Mouse (Mus musculus) adrenal gland, adult 8-10 months (tissue): ENCODE measurements around the gene Olfr518. TPM values are rescaled to one million over a fixed set of nuclear protein-coding genes. Genes with fewer than 3 reads are reported as not detected.

Experiments used
- DNase-seq: peaks from one replicate; pipeline ENCODE4 v3.0.0; 2022
- total RNA-seq, 4 experiments: library from RNA; stranded (reverse); gene quantifications; 2 replicates each; pipeline ENCODE4 v1.2.4; 2022

Olfr518 gene
- total RNA-seq, result not detected

GRCm38 (mm10) chr7:108884906-108885305, at the start of gene Olfr518:
TSS of gene Olfr518 (minus strand) at chr7:108885006.
- no peak for DNase-seq

GRCm38 (mm10) chr7:108933794-108934731, 49.3 kb upstream of the Olfr518 start, which contains the start of gene Eif3f:
TSS of gene Eif3f (plus strand) at chr7:108934417.
- peak; percentile 94 for DNase-seq

- no peak for DNase-seq
These were observed 45.1 kb upstream of the Olfr518 start, which contains the start of gene Nlrp10 for GRCm38 (mm10) chr7:108929726-108930393. TSS of gene Nlrp10 (minus strand) at chr7:108930178.

- DNase-seq, result no peak
These were observed 43.7 kb upstream of the Olfr518 start for GRCm38 (mm10) chr7:108928280-108929188.

- DNase-seq, result no peak
These were observed 42.2 kb upstream of the Olfr518 start for GRCm38 (mm10) chr7:108927043-108927442.

GRCm38 (mm10) chr7:108903969-108904368, 19.2 kb upstream of the Olfr518 start:
- DNase-seq, result no peak

GRCm38 (mm10) chr7:108894320-108894719, 9.5 kb upstream of the Olfr518 start, which contains the start of gene Olfr519:
TSS of gene Olfr519 (minus strand) at chr7:108894420.
- no peak for DNase-seq

- no peak for DNase-seq
These were observed 12.5 kb downstream of the Olfr518 start, which contains the start of gene Olfr517 for GRCm38 (mm10) chr7:108872279-108872678. TSS of gene Olfr517 (minus strand) at chr7:108872379.

- DNase-seq, result no peak
These were observed 34.4 kb downstream of the Olfr518 start, which contains the start of gene Olfr516 for GRCm38 (mm10) chr7:108850429-108850828. TSS of gene Olfr516 (minus strand) at chr7:108850529.

Other genes starting within 250 kb of the Olfr518 start
- gene Olfr509, start 233.1 kb downstream of the Olfr518 start, total RNA-seq, result under 1 TPM in 1 of 4 experiments, not detected in 3; 0.18 TPM
- gene Olfr510, start 218.6 kb downstream of the Olfr518 start, total RNA-seq, result not detected
- not detected for gene Olfr512, start 171.7 kb downstream of the Olfr518 start, total RNA-seq
- not detected for gene Olfr513, start 134.0 kb downstream of the Olfr518 start, total RNA-seq
- gene Olfr514, start 59.0 kb downstream of the Olfr518 start, total RNA-seq, result not detected
- not detected for gene Olfr516, start 34.5 kb downstream of the Olfr518 start, total RNA-seq
- gene Olfr517, start 12.6 kb downstream of the Olfr518 start, total RNA-seq, result not detected
- gene Olfr519, start 9.4 kb upstream of the Olfr518 start, total RNA-seq, result not detected
- under 1 TPM; 0.09 to 0.38 (median 0.24) TPM for gene Nlrp10, start 45.2 kb upstream of the Olfr518 start, total RNA-seq
- gene Eif3f, start 49.4 kb upstream of the Olfr518 start, total RNA-seq, result 100 to 1,000 TPM; 133 to 158 (median 151) TPM
- gene Tub, start 65.3 kb upstream of the Olfr518 start, total RNA-seq, result 10 to 100 TPM; 36.0 to 70.2 (median 52.9) TPM
- gene Ric3, start 198.3 kb upstream of the Olfr518 start, total RNA-seq, result 10 to 100 TPM; 70.1 to 94.0 (median 82.6) TPM